Mouse (Mus musculus) myocyte (in vitro differentiated cells): Measurements from ENCODE around the gene Sulf2.

ENCODE experiments used
- CEBPB ChIP-seq: IDR thresholded peaks from 2 replicates; pipeline ENCODE4 v1.6.1; 2011; ENCODE audit warnings: mild to moderate bottlenecking, moderate library complexity; ENCODE audit not compliant: poor library complexity, insufficient read depth, severe bottlenecking
- E2F4 ChIP-seq: IDR thresholded peaks from one replicate; pipeline ENCODE4 v1.6.1; 2011; ENCODE audit warnings: mild to moderate bottlenecking, control low read depth, moderate library complexity; ENCODE audit not compliant: insufficient read depth
- MAX ChIP-seq: IDR thresholded peaks from one replicate; pipeline ENCODE4 v1.6.1; 2011; ENCODE audit warnings: low read depth, mild to moderate bottlenecking, control low read depth
- MYOD1 ChIP-seq, 3 experiments: IDR thresholded peaks; one replicate each; pipeline ENCODE4 v1.6.1; 2011; ENCODE audit warnings: control low read depth in 2 of 3, low read depth in 2 of 3, mild to moderate bottlenecking in 2 of 3, moderate library complexity in 1 of 3; ENCODE audit not compliant: insufficient read length in 2 of 3, control insufficient read depth in 1 of 3
- MYOG ChIP-seq, 3 experiments: IDR thresholded peaks; one replicate each; pipeline ENCODE4 v1.6.1; 2011; ENCODE audit warnings: control low read depth in 2 of 3, low read depth in 2 of 3, mild to moderate bottlenecking in 2 of 3; ENCODE audit not compliant: insufficient read length in 2 of 3, control insufficient read depth in 1 of 3, insufficient read depth in 1 of 3
- POLR2A ChIP-seq: IDR thresholded peaks from one replicate; pipeline ENCODE4 v1.6.1; 2011; ENCODE audit warnings: low read depth, mild to moderate bottlenecking, control low read depth, moderate library complexity; ENCODE audit not compliant: insufficient read length
- POLR2AphosphoS2 ChIP-seq: IDR thresholded peaks from one replicate; pipeline ENCODE4 v1.6.1; 2011; ENCODE audit warnings: low read depth, control low read depth; ENCODE audit not compliant: insufficient read length
- REST ChIP-seq: IDR thresholded peaks from one replicate; pipeline ENCODE4 v1.6.1; 2011; ENCODE audit warnings: mild to moderate bottlenecking, control low read depth, moderate library complexity; ENCODE audit not compliant: insufficient read depth, insufficient read length
- SRF ChIP-seq: IDR thresholded peaks from one replicate; pipeline ENCODE4 v1.6.1; 2011; ENCODE audit warnings: low read depth; ENCODE audit not compliant: control insufficient read depth, insufficient read length
- TCF12 ChIP-seq: IDR thresholded peaks from one replicate; pipeline ENCODE4 v1.6.1; 2011; ENCODE audit warnings: mild to moderate bottlenecking, control low read depth; ENCODE audit not compliant: poor library complexity, insufficient read depth, severe bottlenecking
- TCF3 ChIP-seq: IDR thresholded peaks from one replicate; pipeline ENCODE4 v1.6.1; 2011; ENCODE audit warnings: low read depth, control low read depth; ENCODE audit not compliant: insufficient read length
- USF1 ChIP-seq: IDR thresholded peaks from one replicate; pipeline ENCODE4 v1.6.1; 2011; ENCODE audit warnings: low read depth, mild to moderate bottlenecking, control low read depth, moderate library complexity

DNA sequence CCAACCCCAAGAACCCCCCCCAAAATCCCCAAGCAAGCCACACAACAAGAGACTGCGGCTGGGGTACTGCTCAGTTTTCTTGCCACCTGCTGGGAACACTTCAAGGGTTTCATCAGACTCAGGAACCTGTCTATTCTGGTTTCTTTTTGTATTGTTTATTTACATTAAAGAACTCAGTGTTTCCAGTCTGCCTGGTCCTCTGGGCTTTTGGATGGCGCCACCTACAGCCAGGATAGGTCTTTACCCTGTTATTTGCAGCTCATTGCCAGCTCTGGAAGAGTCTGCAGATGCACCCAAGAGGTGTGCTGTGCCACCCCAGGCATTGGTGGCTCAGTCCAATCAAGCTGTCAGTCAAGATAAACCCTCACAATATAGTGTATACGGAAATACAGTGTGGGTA lies 119.7 kb downstream of the Sulf2 start:
- no peak for TF ChIP-seq TCF12
- TF ChIP-seq POLR2A: no peak
- no peak for TF ChIP-seq MYOG (IDR thresholded peaks at IDR 0.05; ENCODE audit: control insufficient read depth in 1 of 3, insufficient read depth in 1 of 3, insufficient read length in 2 of 3, low read depth in 2 of 3)
- no peak for TF ChIP-seq MAX
- no peak for TF ChIP-seq SRF
- no peak for TF ChIP-seq REST
- TF ChIP-seq POLR2AphosphoS2: no peak
- TF ChIP-seq E2F4: no peak
- TF ChIP-seq CEBPB: no peak
- TF ChIP-seq USF1: no peak
- no peak for TF ChIP-seq MYOD1 (IDR thresholded peaks at IDR 0.05; ENCODE audit: control insufficient read depth in 1 of 3, insufficient read length in 2 of 3, low read depth in 2 of 3)
- no peak for TF ChIP-seq TCF3
